Mouse (Mus musculus): ENCODE measurements around the gene Polr2j.

Gene Polr2j

DNA sequence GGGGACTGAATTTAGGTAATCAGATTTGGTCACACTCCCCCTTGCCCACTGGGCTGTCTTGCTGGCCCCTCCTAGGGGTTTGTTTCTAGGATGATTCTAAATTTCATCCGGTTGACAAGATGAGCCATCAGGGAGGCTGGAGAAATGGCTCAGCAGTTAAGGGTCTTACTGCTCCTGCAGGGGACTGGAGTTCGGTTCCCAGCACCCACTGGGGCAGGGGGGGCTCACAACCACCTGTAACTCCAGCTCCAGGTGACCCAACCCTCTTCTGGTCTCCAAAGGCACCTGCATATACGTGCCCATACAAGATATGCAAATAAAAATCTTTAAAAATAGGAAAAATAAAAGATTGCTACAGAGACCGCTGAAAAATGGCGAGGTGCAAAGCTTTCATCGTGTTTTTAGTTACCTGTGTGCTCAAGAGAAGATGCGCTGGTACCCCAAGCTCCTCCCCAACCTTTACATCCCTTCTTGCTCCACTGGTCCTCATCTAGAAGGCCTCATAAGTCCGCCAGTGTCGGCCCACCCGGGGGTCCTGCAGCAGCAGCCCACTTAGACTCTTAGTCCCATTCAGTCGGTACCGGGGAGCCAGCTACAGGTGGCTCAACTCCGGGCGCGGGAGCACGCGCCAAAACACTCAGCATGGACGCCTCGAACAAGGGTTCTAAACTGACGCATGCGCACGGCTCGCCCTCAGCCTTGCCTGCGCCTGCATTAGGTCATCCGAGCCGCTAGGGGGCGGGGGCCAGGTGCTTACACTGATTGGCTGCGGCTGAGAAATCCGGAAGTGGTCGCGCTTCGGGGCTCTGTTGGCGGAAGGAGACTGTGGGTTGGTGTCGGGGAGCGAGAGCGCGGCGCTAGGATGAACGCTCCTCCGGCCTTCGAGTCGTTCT, at the start of gene Polr2j:
Gene Polr2j, plus strand, starts transcription at position 741 of the 893 bp plus-strand sequence.
- peak; percentile 87 for DNase-seq (ENCODE audit: low read depth, low spot score)

DNA sequence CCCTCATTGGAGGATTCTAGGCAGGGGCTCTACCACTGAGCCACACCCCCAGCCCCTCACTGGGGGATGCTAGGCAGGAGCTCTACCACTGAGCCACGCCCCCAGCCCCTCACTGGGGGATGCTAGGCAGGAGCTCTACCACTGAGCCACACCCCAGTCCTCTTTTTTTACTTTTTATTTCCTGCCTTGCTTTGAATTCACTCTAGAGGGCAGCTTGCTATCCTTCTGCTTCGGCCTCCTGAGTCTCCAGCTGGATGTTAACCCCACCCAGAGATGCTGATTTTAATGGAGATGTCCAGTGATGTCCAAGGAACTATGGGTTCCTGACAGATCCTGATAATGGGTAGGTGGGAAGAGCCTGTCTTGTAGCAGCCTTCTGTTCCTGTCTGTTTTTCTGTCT, 47.0 kb upstream of the Polr2j start:
- no peak for DNase-seq (ENCODE audit: low read depth, low spot score)

DNA sequence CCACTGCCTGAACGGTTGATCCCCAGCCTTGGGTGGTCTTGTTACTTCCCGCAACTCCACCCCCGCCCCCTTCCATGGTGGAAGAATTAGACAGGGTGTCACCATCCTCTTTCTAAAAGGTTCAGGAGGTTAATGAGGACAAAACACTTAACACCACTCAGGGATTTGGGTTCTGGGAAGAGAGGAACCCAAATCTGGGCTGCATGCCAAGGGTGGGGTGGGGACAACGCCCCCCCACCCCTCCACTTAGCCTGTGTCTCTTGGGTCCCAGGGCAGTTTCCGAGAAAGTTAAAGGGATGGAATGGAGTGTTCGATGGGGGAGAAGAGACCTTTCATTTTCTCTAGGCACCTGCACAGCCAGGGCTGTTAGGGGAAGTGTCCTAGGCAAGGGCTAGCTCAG, 43.4 kb upstream of the Polr2j start:
- no peak for DNase-seq (ENCODE audit: low read depth, low spot score)

- no peak for DNase-seq (ENCODE audit: low read depth, low spot score)
Measured at GRCm38 (mm10) chr5:136073526-136073925, 42.9 kb upstream of the Polr2j start.

DNA sequence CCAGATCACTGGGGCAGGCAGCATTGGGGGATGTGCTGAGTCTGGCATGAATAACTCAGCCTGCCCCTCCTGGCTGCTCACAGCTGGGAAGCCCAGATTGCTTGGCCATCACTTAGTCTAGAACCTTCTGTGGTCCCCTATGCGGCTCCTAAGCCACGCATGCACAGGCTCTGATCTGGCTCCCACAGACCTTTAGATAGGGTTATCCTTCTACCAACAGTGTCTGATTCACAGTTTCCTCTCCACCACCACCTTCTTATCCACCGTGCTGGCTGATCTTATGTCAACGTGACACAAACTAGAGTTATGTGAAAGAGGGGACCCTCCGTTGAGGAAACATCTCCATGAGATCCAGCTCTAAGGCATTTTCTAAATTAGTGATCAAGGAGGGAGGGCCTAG, 41.4 kb upstream of the Polr2j start:
- DNase-seq (ENCODE audit: low read depth, low spot score), result no peak

DNA sequence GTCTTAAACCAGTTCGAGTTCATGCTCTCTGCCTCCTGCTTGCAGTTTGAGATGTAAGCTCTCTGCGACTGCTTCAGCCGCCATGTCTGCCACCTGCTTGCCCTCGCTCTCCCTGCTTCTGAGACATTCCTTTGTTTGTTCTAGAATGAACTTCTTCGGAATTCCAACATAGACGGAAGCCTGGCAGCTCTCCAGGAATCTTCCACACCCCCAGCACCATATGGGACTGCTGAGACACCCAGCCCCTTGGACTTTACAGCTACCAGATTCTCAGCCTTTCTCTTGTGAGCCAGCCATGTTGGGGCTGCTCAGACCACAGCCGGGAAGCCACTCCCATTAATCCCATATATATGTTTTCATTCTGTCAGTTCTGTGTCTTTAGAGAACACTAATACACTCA, 40.1 kb upstream of the Polr2j start:
- no peak for DNase-seq (ENCODE audit: low read depth, low spot score)

DNA sequence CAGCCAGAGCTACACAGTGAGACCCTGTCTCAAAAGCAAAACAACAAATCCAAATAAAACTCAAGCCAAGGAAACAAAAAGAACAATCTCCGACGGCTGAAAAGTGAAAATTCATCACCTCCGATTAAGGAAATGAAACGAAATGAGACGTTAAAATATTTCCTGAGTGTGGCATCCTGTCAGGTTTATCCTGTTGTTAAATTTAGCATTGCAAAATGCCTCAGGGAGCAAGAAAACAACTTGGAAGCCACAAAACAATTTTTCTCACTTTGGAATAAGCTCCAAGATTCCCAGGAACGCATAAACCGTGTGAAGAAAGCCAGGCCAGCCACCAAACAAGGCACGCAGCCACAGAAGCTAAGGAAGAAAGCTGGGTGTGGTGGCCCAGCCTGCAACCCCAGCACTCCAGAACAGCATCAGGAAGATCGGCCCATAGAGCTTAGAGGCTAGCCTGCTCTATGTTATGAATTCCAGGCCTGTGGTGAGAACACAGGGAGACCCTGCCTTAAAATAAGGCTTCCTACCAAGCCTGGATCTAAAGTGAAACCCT, 39.4 kb upstream of the Polr2j start:
- DNase-seq (ENCODE audit: low read depth, low spot score), result no peak

GRCm38 (mm10) chr5:136078136-136078535, 38.3 kb upstream of the Polr2j start:
- DNase-seq (ENCODE audit: low read depth, low spot score), result no peak

DNA sequence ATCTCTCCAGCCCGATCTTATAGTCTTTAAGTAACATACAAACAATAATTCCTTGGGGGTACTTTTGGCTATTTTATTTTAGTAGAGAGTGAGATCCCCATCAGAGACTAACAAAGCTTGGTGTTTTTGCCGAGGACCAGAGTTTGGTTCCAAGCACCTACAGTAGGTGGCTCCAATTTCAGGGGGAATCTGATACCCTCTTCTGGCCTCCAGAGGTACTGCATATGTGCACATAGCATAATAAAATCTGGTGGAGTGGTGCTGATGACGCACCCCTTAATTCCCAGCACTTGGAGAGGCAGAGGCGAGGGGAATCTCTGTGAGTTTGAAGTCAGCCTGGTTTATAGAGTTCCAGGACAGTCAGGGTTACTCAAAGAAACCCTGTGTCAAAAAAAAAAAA, 34.1 kb upstream of the Polr2j start:
- no peak for DNase-seq (ENCODE audit: low read depth, low spot score)

DNA sequence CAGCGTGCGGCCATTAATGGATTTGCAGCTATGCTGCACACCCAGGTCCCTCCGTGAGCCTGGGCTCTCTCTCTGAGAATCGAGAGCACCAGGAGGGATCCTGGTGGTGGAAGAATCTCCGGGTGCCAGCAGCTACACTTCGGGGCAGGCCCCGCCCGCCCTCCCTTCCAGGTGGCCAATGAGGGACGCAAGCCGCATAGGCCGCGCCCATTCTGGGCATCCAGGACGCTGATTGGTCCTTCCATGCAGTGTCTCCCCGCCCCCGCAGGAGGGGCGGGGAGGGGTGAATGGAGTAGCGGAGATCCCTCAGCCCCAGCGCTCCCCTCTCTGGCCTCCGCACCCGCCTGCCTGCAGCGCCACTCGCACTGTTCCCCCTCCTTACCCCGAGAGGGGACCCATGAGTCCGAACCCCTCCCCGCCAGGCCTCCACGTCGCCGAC, 32.7 kb upstream of the Polr2j start, which contains the start of gene Rasa4:
Gene Rasa4, plus strand, starts transcription at position 248 of the 439 bp plus-strand sequence.
- peak; percentile 87 for DNase-seq (ENCODE audit: low read depth, low spot score)

DNA sequence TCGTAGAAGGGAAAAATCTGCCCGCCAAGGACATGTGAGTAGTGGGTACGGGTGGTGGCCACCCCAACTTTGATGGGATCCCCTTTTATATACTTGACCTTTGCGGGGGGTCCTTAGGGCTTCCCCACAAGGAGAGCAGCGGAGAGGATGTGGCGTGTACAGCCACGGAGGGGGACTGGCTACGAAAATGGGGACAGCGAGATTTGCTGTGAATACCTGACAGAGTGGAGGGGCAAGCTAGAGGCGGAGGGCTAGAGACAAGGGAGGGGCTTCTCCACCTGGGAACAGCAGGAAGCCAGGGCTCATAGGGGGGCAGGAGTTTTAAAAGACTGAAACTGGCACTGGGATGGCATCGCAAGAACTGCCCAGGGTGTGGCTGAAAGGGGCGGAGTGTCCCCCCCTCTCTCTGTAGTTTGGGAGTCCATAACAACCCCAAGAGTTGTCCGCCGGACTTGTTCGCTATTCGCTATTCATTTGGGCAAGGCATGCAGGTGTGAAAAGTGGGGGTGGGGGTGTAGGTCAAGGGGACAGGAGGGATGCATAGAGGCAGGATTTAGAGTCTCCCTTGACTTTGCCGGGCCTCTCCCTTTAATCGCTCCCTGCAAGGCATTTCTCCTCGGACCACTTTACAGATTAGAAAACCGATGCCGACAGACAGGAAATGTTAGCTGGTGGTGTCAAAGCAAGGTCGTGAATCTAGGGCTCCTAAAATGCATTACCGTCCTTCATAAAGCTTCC, 32.1 kb upstream of the Polr2j start:
- DNase-seq (ENCODE audit: low read depth, low spot score), result no peak

DNA sequence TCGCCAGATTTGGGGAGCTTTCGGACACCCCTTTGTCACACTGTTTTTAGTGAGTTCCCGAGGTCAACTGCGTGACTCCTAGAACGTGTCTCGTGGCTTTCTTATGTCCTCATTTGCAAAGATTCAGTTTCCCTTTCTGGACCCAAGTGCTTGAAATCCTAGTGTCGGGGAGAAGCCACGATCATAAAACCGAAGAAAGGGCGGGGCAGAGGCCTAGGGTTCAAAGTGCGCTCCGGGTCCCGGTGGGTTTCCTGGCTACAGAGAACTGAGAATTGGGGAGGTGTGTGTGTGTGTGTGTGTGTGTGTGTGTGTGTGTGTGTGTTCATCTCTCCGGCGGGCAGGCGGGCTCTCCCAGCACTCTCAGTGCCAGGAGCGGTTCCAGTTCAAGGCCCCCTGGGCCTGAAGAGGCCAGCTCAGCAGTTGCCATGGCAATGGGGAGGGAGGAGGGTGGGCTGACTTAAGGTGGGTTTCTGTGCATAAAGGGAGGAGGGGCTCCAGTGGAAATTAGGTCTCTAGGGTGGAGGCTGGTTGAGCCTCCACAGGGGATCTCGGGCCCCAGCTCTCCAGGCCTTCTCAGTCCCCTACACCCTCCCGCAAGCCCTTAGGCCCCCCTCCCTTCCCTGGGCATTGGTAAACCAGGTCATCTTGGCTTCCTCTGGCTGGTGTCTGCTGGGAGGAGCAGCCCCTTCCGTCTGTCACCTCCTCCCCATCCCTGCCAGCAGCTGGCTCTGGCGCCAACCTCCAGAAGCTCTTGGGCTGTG, 31.4 kb upstream of the Polr2j start:
- DNase-seq (ENCODE audit: low read depth, low spot score), result no peak

GRCm38 (mm10) chr5:136086290-136086689, 30.1 kb upstream of the Polr2j start:
- DNase-seq (ENCODE audit: low read depth, low spot score), result no peak

DNA sequence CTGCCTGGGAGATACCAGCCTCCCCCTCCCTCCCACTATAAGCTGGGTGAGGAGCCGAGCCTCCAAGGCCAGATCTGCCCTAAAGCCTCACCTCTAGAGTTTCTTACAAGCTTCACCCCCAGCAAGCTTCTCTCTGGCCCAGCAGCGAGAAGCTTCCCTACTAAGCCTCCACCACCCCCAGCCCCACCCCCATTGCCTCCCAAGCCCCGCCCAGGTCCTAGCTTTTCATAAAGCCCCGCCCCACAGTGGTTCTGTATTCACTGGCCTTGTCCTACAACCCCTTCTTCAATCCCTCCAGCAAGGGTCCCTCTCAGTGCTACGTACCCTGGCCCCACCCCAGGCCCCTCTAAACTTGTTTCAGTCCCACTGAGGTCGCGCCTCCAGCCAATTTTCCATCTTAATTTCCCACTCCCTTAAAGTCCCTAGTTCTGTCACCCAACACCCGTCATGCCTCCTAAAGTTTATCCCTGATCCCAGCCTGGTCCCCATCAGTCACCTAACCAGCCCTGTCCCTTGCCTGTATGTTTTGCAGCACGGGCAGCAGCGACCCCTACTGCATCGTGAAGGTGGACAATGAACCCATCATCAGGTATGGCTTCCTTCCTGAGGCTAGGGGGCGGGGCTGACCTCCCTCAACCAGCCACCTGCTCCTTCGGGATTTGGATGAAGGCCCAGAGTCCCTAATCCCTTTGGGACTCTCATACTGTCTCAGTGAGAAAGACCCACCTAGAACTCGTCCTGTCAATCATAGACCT, 27.4 kb upstream of the Polr2j start:
- DNase-seq (ENCODE audit: low read depth, low spot score), result no peak

- DNase-seq (ENCODE audit: low read depth, low spot score), result no peak
Measured at GRCm38 (mm10) chr5:136091927-136092326, 24.5 kb upstream of the Polr2j start.

DNA sequence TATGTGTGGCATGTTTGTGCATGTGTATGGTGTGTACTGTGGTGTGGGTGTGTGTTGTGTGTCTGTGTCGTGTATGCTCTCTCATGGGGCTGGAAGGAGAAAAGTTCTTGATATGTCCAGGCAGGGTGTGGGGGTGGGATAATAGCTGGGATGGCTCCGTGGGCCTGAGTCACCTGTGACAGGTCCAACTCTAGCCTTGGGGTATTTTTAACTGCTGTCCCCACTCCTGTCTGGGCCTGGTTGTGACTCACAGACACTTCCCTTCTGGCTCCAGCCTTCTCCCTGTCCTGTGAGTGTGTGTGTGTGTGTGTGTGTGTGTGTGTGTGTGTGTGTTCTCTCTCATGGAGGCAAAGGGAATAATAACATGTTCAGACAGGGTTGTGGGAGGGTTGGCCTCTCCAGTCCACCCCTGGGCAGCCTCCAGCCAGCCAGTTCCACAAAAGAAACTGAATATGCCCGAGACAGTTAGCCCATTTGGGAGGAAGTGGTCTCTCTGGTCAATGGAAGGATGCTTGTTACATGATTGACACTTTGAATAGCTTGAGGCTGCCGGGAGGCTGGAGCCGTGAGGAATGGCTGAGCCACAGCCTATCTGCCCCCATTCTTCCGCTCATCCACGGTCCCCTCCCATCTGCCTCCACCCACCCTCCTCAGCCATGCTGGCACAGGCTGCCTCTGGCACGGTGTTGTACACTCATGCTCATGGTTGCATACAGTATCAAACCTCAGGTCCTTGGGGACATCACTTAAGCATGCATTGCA, 22.0 kb upstream of the Polr2j start:
- DNase-seq (ENCODE audit: low read depth, low spot score), result no peak

- no peak for DNase-seq (ENCODE audit: low read depth, low spot score)
Measured at GRCm38 (mm10) chr5:136095089-136095488, 21.3 kb upstream of the Polr2j start.

DNA sequence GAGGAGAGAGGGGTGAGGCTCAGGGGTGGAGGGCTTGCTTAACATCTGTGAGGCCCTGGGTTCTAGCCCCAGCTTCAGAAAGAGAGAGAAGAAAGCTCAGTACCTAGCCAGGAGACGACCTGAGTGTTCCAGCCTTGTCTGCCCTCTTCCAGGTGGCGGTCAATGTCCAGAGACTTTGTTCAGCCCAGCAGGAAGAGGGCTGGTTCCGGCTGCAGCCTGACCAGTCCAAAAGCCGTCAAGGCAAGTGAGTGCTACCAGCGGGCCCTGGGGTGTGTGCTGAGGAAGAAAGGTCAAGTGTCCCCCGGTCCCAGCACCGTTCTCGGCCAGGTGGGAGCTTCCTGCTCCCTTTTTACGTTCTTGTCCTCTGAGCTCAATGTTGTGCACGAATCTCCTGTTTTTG, 17.9 kb upstream of the Polr2j start:
- DNase-seq (ENCODE audit: low read depth, low spot score), result no peak

GRCm38 (mm10) chr5:136102099-136102820, 14.2 kb upstream of the Polr2j start:
- DNase-seq (ENCODE audit: low read depth, low spot score), result peak; percentile 92

Data from WW6 (cell line).